Mouse (Mus musculus) liver, embryonic 11.5 days (tissue): ENCODE results near the gene Atxn2. TPM values are rescaled to one million over a fixed set of nuclear protein-coding genes. Genes with fewer than 3 reads are reported as not detected.

Source experiments
- ATAC-seq: fragments of 200-750 bp; cut with Nextera tagmentation; replicated peaks from 2 replicates; pipeline ENCODE4 v1.8.0; 2017; ENCODE audit warnings: moderate number of reproducible peaks, mild to moderate bottlenecking, moderate TSS enrichment, moderate library complexity; ENCODE audit not compliant: low FRiP score
- DNase-seq: peaks from one replicate; pipeline ENCODE4 v3.0.0-alpha.2; 2017; ENCODE audit warnings: low spot score
- H3K27ac ChIP-seq: fragments of 300-500 bp; sonication (generic); 2 replicates; pipeline ENCODE4 v1.5.1; 2014; ENCODE audit warnings: mild to moderate bottlenecking, low read depth, low read length, control low read depth
- H3K27me3 ChIP-seq: fragments of 300-500 bp; sonication (generic); replicated peaks from 2 replicates; pipeline ENCODE4 v1.6.1; 2014; ENCODE audit warnings: low read length, mixed read lengths; ENCODE audit not compliant: control insufficient read depth, insufficient read depth
- H3K36me3 ChIP-seq: fragments of 300-500 bp; sonication (generic); 2 replicates; pipeline ENCODE4 v1.6.1; 2014; ENCODE audit warnings: mild to moderate bottlenecking, low read length, moderate library complexity, mixed read lengths; ENCODE audit not compliant: control insufficient read depth, insufficient read depth
- H3K4me1 ChIP-seq: fragments of 300-500 bp; sonication (generic); replicated peaks from 2 replicates; pipeline ENCODE4 v1.6.1; 2014; ENCODE audit warnings: low read length, mixed read lengths; ENCODE audit not compliant: control insufficient read depth, insufficient read depth
- H3K4me2 ChIP-seq: fragments of 300-500 bp; sonication (generic); 2 replicates; pipeline ENCODE4 v1.6.1; 2014; ENCODE audit warnings: mild to moderate bottlenecking, control low read depth, moderate library complexity
- H3K4me3 ChIP-seq: fragments of 300-500 bp; sonication (generic); 2 replicates; pipeline ENCODE4 v1.5.1; 2014; ENCODE audit warnings: low read depth, low read length, control low read depth
- H3K9ac ChIP-seq: fragments of 300-500 bp; sonication (generic); 2 replicates; pipeline ENCODE4 v1.6.1; 2014; ENCODE audit warnings: low read depth, low read length, control low read depth
- H3K9me3 ChIP-seq: fragments of 300-500 bp; sonication (generic); 2 replicates; pipeline ENCODE4 v1.6.1; 2016; ENCODE audit warnings: low read length, inconsistent platforms, mixed read lengths; ENCODE audit not compliant: control insufficient read depth
- WGBS: fragments of 180-500 bp; shearing (Covaris S2); extraction: QIAGEN DNeasy Blood & Tissue Kit; methylation state at CpG from one replicate; pipeline ENCODE4 v1.1.7; 2014; 5-methylcytosine and 5-hydroxymethylcytosine counted together
- polyA plus RNA-seq: library from polyadenylated mRNA; unstranded; fragments of >200 nt; fragmentation: Nextera tagmentation; extraction: Ambion mirVana; gene quantifications from 2 replicates; pipeline ENCODE4 v1.2.1, GENCODE M21; 2014

The Atxn2 gene
- polyA plus RNA-seq, 1 experiment from 2014 or later, result 63.9 TPM

GRCm38 (mm10) chr5:121818401-121818800 is 107.3 kb downstream of the Atxn2 start:
- Histone ChIP-seq H3K4me3 (no peak overlapping the region), H3K36me3 (peaks cover 61% of the 10 kb centered on the region), H3K9me3 (no peaks in the 10 kb centered on the region), H3K27ac (no peak overlapping the region), H3K9ac (no peak overlapping the region), H3K27me3 (no peaks in the 10 kb centered on the region), H3K4me1 (peaks cover 3% of the 10 kb centered on the region), H3K4me2 (no peak overlapping the region)
- no peak for ATAC-seq
- WGBS, result 93% methylated on average over 7 of the region's 7 CpGs
- peak; percentile 29 for DNase-seq

- DNase-seq (no peak), ATAC-seq (no peak)
- Histone ChIP-seq H3K4me2 (no peak overlapping the region), H3K27ac (no peak overlapping the region), H3K36me3 (peaks cover 58% of the 10 kb centered on the region), H3K27me3 (no peaks in the 10 kb centered on the region), H3K4me1 (peaks cover 3% of the 10 kb centered on the region), H3K9me3 (no peaks in the 10 kb centered on the region), H3K9ac (no peak overlapping the region), H3K4me3 (no peak overlapping the region)
- WGBS, result 92% methylated on average over 4 of the region's 4 CpGs
These were observed 107.7 kb downstream of the Atxn2 start for GRCm38 (mm10) chr5:121818862-121819261.

- Histone ChIP-seq H3K9ac (no peak overlapping the region), H3K36me3 (peaks cover 55% of the 10 kb centered on the region), H3K9me3 (no peaks in the 10 kb centered on the region), H3K27ac (no peak overlapping the region), H3K27me3 (no peaks in the 10 kb centered on the region), H3K4me3 (no peak overlapping the region), H3K4me2 (no peak overlapping the region), H3K4me1 (peaks cover 10% of the 10 kb centered on the region)
- no peak for ATAC-seq
- DNase-seq, result peak; percentile 30
- WGBS, result 70% methylated on average over 5 of the region's 5 CpGs
These were observed 108.4 kb downstream of the Atxn2 start for GRCm38 (mm10) chr5:121819559-121819958.

GRCm38 (mm10) chr5:121820161-121820560 is 109.0 kb downstream of the Atxn2 start:
- Histone ChIP-seq H3K9ac (no peak overlapping the region), H3K27ac (no peak overlapping the region), H3K9me3 (no peaks in the 10 kb centered on the region), H3K4me1 (peaks cover 11% of the 10 kb centered on the region), H3K4me3 (no peak overlapping the region), H3K36me3 (peaks cover 58% of the 10 kb centered on the region), H3K27me3 (no peaks in the 10 kb centered on the region), H3K4me2 (no peak overlapping the region)
- ATAC-seq, result no peak
- 55% methylated on average over 2 of the region's 2 CpGs for WGBS
- DNase-seq, result peak; percentile 29

- no peak overlapping the region for H3K27ac ChIP-seq
- H3K9me3 ChIP-seq, result no peaks in the 10 kb centered on the region
- 70% methylated on average over 3 of the region's 3 CpGs for WGBS
- H3K36me3 ChIP-seq, result peaks cover 62% of the 10 kb centered on the region
- H3K4me3 ChIP-seq, result no peak overlapping the region
- H3K9ac ChIP-seq, result no peak overlapping the region
- DNase-seq (peak; percentile 29), ATAC-seq (no peak)
- no peaks in the 10 kb centered on the region for H3K27me3 ChIP-seq
- peaks cover 11% of the 10 kb centered on the region for H3K4me1 ChIP-seq
- no peak overlapping the region for H3K4me2 ChIP-seq
These were observed 109.5 kb downstream of the Atxn2 start for GRCm38 (mm10) chr5:121820657-121821056.

- Histone ChIP-seq H3K9ac (no peak overlapping the region), H3K4me1 (peaks cover 11% of the 10 kb centered on the region), H3K9me3 (no peaks in the 10 kb centered on the region), H3K36me3 (peaks cover 58% of the 10 kb centered on the region), H3K4me2 (no peak overlapping the region), H3K4me3 (no peak overlapping the region), H3K27me3 (no peaks in the 10 kb centered on the region), H3K27ac (no peak overlapping the region)
- DNase-seq (no peak), ATAC-seq (no peak)
- 79% methylated on average over 5 of the region's 5 CpGs for WGBS
These were observed 110.0 kb downstream of the Atxn2 start for GRCm38 (mm10) chr5:121821116-121821515.

- Histone ChIP-seq H3K4me1 (peaks cover 11% of the 10 kb centered on the region), H3K4me3 (no peak overlapping the region), H3K9ac (no peak overlapping the region), H3K9me3 (no peaks in the 10 kb centered on the region), H3K4me2 (no peak overlapping the region), H3K27ac (no peak overlapping the region), H3K36me3 (peaks cover 54% of the 10 kb centered on the region), H3K27me3 (no peaks in the 10 kb centered on the region)
- ATAC-seq (no peak), DNase-seq (peak; percentile 30)
- 83% methylated on average over 5 of the region's 5 CpGs for WGBS
These were observed 110.4 kb downstream of the Atxn2 start for GRCm38 (mm10) chr5:121821552-121821951.

- DNase-seq, result peak; percentile 31
- peaks cover 50% of the 10 kb centered on the region for H3K36me3 ChIP-seq
These were observed 111.8 kb downstream of the Atxn2 start for GRCm38 (mm10) chr5:121822786-121823505.

GRCm38 (mm10) chr5:121823668-121824067 is 112.5 kb downstream of the Atxn2 start:
- ATAC-seq, result 0 out of 2 replicates have a peak, but pooled peaks have one; percentile 3
- H3K4me3 ChIP-seq, result no peak overlapping the region
- H3K36me3 ChIP-seq, result peaks cover 51% of the 10 kb centered on the region
- H3K4me2 ChIP-seq, result no peak overlapping the region
- H3K27ac ChIP-seq, result no peak overlapping the region
- no peak overlapping the region for H3K9ac ChIP-seq
- DNase-seq, result no peak
- no peaks in the 10 kb centered on the region for H3K27me3 ChIP-seq
- H3K9me3 ChIP-seq, result no peaks in the 10 kb centered on the region
- peaks cover 11% of the 10 kb centered on the region for H3K4me1 ChIP-seq
- 85% methylated on average over 1 of the region's 1 CpGs for whole genome bisulfite sequencing

More at GRCm38 (mm10) chr5:121822786-121823505, 111.8 kb downstream of the Atxn2 start:
- no peaks in the 10 kb centered on the region for H3K27me3 ChIP-seq
- H3K4me1 ChIP-seq, result peaks cover 11% of the 10 kb centered on the region
- 75% methylated on average over 7 of the region's 7 CpGs for WGBS
- no peak overlapping the region for H3K4me3 ChIP-seq
- no peak overlapping the region for H3K4me2 ChIP-seq
- H3K9ac ChIP-seq, result no peak overlapping the region
- no peak for ATAC-seq
- no peak overlapping the region for H3K27ac ChIP-seq
- H3K9me3 ChIP-seq, result no peaks in the 10 kb centered on the region
